Mouse (Mus musculus) naive thymus-derived CD4-positive, alpha-beta T cell, adult 5 months (primary cell): Measurements from ENCODE around the gene Olfr1199. TPM values are rescaled to one million over a fixed set of nuclear protein-coding genes. Genes with fewer than 3 reads are reported as not detected.

Source experiments
- polyA plus RNA-seq: library from polyadenylated mRNA; unstranded; fragments of 100-300 nt; shearing (Covaris generic); gene quantifications from one replicate; pipeline ENCODE4 v1.2.1, GENCODE M21; 2017

The Olfr1199 gene
- not detected for polyA plus RNA-seq

DNA sequence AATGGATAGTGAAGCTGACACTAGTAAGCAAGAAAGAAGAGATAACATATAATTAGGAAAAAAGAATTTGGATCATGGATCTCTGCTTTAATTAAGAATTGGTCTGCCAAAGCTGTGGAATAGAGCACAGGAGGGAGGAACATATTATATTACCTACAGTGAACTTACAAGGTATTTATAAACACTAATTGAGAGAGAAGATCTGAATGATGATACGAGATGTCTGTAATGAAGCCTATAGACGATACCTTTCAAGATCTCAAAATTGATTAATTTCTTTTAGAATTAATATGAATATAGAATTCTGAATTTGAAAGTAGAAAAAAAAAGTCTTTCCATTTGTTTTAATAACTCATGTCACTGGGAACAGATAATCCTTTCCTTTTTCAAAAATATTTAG is at the start of gene Olfr1199:
Gene Olfr1199, minus strand, starts transcription at position 101 of the 400 bp plus-strand sequence.

DNA sequence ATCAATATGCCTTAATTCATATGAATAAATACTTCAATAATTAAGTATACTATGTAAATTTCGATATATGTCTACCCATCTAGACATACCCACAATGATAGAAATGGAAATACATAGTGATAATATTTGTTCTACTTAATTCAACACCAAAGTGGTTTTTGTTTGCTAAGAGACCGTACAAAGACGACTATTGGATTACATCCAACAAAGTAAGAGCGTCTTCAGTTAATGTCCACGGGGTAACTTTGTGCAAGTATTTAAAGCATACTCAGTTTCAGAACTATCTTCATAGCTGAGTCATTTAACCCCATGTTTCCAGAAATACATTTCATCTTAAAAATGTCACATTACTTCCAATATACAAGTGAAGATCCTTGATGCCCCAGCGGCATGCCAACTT is 32.5 kb upstream of the Olfr1199 start, which contains the start of gene Olfr1201:
Gene Olfr1201, plus strand, starts transcription at position 301 of the 400 bp plus-strand sequence.

GRCm38 (mm10) chr2:88770388-88770787 is 10.1 kb upstream of the Olfr1199 start, which contains the start of gene Olfr1200:
TSS of gene Olfr1200 (minus strand) at chr2:88770488.

GRCm38 (mm10) chr2:88751270-88751669 is 9.0 kb downstream of the Olfr1199 start, which contains the start of gene Olfr1198:
TSS of gene Olfr1198 (minus strand) at chr2:88751370.

GRCm38 (mm10) chr2:88732266-88732665 is 28.0 kb downstream of the Olfr1199 start, which contains the start of gene Olfr1197:
TSS of gene Olfr1197 (minus strand) at chr2:88732366.

DNA sequence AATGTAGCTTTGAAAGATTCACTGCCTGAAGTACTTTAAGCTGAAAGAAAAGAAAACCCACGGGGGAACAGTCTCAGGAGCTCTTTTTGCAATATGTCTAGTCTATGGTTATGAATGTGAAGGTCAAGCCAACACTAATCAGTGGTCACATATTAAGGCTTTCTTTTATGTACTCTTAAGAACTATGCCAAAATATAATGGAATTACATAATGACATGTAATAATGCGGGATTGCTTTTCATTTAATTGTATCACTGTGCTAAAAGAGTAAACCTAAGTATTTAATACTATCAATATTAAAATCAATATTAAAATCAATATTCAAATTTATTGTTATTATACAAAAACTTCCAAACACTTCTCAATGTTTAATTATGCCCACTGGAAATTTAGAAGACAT is 55.8 kb downstream of the Olfr1199 start, which contains the start of gene Olfr1196:
Gene Olfr1196, minus strand, starts transcription at position 101 of the 400 bp plus-strand sequence.

Other genes starting within 250 kb of the Olfr1199 start
- gene Olfr1186, start 241.9 kb downstream of the Olfr1199 start, polyA plus RNA-seq: not detected
- not detected for gene Olfr1188, start 203.5 kb downstream of the Olfr1199 start, polyA plus RNA-seq
- not detected for gene Olfr1189, start 174.0 kb downstream of the Olfr1199 start, polyA plus RNA-seq
- not detected for gene Olfr1191-ps1, start 119.9 kb downstream of the Olfr1199 start, polyA plus RNA-seq
- not detected for gene Olfr1192-ps1, start 112.0 kb downstream of the Olfr1199 start, polyA plus RNA-seq
- not detected for gene Olfr1193, start 84.8 kb downstream of the Olfr1199 start, polyA plus RNA-seq
- 0.40 TPM for gene Olfr1195, start 71.3 kb downstream of the Olfr1199 start, polyA plus RNA-seq
- gene Olfr1196, start 55.9 kb downstream of the Olfr1199 start, polyA plus RNA-seq: not detected
- gene Olfr1197, start 28.1 kb downstream of the Olfr1199 start, polyA plus RNA-seq: not detected
- not detected for gene Olfr1198, start 9.1 kb downstream of the Olfr1199 start, polyA plus RNA-seq
- gene Olfr1200, start 10.0 kb upstream of the Olfr1199 start, polyA plus RNA-seq: not detected
- gene Olfr1201, start 32.6 kb upstream of the Olfr1199 start, polyA plus RNA-seq: not detected
- not detected for gene Olfr1202, start 54.0 kb upstream of the Olfr1199 start, polyA plus RNA-seq
- 0.05 TPM for gene Olfr1205, start 69.3 kb upstream of the Olfr1199 start, polyA plus RNA-seq
- not detected for gene Olfr1204, start 88.8 kb upstream of the Olfr1199 start, polyA plus RNA-seq
- gene Olfr1206, start 102.8 kb upstream of the Olfr1199 start, polyA plus RNA-seq: not detected
- 0.12 TPM for gene Olfr1208, start 141.8 kb upstream of the Olfr1199 start, polyA plus RNA-seq
- not detected for gene Olfr1209, start 154.7 kb upstream of the Olfr1199 start, polyA plus RNA-seq
- gene Olfr1211, start 177.6 kb upstream of the Olfr1199 start, polyA plus RNA-seq: not detected
- gene Olfr1212, start 193.5 kb upstream of the Olfr1199 start, polyA plus RNA-seq: not detected
- not detected for gene Gm13762, start 219.8 kb upstream of the Olfr1199 start, polyA plus RNA-seq
- gene Olfr1214, start 232.2 kb upstream of the Olfr1199 start, polyA plus RNA-seq: not detected
- gene Olfr1215, start 246.5 kb upstream of the Olfr1199 start, polyA plus RNA-seq: 0.17 TPM